Mouse (Mus musculus): ENCODE results near the gene Gm20532.

- no peak for TF ChIP-seq CTCF (IDR thresholded peaks at IDR 0.05; ENCODE audit: low read depth)
- no peak for TF ChIP-seq EP300 (IDR thresholded peaks at IDR 0.05; ENCODE audit: low read depth)
Measured at GRCm38 (mm10) chr2:26598462-26598861, 12.0 kb downstream of the Gm20532 start.
